Mouse (Mus musculus): ENCODE data around the gene Slc2a1.

DNA sequence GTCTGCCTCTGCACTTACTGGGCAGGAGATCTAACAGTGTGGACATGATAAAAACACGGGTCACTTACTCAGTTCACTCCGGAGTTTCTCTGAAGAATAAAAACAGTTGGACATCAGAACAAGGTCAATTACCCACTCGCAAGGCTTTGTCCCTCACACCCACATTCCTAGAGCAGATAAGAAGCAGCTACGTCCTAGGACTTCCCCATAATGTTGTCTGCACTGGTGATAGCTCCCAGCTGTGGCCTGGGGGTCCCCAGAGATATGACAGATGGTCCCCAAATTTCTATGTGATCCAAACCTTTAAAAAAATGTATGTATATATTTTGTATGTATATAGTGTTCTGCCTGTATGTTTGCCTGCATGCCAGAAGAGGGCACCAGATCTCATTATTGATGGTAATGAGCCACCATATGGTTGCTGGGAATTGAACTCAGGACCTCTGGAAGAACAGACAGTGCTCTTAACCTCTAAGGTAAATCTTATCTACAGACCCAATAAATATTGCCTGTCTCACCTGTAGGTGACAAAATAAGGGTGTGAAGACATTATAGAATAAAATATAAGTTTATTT is 71.7 kb downstream of the Slc2a1 start:
- TF ChIP-seq CTCF (IDR thresholded peaks at IDR 0.05; ENCODE audit: control insufficient read depth, insufficient read depth, insufficient read length) (no peak), USF1 (IDR thresholded peaks at IDR 0.05; ENCODE audit: low read depth) (no peak), MYOD1 (IDR thresholded peaks at IDR 0.05; ENCODE audit: control insufficient read depth, insufficient read length, low read depth) (no peak), CEBPB (IDR thresholded peaks at IDR 0.05; ENCODE audit: low read depth) (no peak), MAX (IDR thresholded peaks at IDR 0.05) (no peak), MYOG (IDR thresholded peaks at IDR 0.05; ENCODE audit: control insufficient read depth, extremely low read depth, insufficient read length) (no peak), FOSL1 (IDR thresholded peaks at IDR 0.05; ENCODE audit: insufficient read depth, low read length, poor library complexity, severe bottlenecking) (no peak)

Measured in C2C12 (cell line).